In the genomic region with DNA sequence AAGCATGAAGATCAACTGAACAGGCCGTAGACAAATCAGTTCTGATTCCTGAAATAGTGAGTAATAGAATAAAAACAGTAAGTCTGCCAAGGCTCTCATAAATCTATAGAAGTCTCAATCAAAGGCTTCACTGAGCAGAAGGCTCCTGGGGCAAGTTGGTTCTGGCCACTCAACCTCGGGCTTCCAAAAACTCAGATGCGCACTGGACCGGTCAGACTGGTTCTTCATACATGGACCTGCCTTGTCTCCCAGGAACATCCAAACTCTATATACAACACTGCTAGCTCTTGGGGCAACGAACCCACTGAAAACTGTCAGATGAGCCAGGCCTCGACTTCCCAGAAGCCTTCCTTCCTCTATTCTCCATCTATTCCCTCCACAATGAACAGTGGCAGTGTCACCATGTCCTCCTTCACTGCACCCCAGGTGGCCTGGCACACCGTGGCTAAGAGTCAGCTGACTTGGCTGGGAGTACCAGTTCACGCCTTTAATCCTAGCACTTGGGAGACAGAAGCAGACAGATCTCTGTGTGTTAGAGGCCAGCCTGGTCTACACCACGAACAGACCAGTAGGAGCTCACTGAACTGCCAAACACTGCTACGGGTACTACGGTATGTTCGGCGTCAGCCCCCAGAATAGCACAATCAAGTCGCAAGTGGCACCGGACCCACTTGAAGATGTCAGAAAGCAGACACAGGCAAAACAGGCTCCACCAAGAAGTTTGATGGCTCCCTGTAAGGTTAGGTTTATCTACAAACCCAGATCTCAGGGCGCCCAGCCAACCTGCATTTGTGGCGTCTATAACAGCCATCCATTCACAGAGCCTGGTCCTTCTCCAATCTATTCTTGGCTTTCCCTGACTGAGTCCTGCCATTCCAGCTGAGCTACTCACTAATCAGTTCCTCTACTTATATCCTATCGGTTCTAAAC, we compare ENCODE assay signal across 15 mouse cellular contexts. TPM values are rescaled to one million over a fixed set of nuclear protein-coding genes. Genes with fewer than 3 reads are reported as not detected.
DNase-seq lines count a peak whose midpoint lies in the region; ATAC-seq and TF ChIP-seq lines count a peak whose summit lies in the region.
"Had no signal": no experiment of that assay in that cellular context is flagged by ENCODE, and none has a peak within 500 bp of the region (broad histone marks: within the 10 kb centered on the region; RNA-seq: fewer than 3 reads in every experiment).

No protein-coding gene starts in this region.

- H3K4me3 ChIP-seq in heart, embryonic 12.5 days, result no peak overlapping the region
- H3K4me3 ChIP-seq in stomach, postnatal 0 days (ENCODE audit: low read depth, low read length), result no peak overlapping the region
- no peak overlapping the region for H3K4me3 ChIP-seq in neural tube, embryonic 15.5 days (replicated peaks)
- H3K4me3 ChIP-seq: hindbrain, embryonic 15.5 days; midbrain, embryonic 15.5 days; neural tube, embryonic 13.5 days had no signal

- peaks cover 40% of the 10 kb centered on the region for H3K4me1 ChIP-seq in heart, embryonic 12.5 days (replicated peaks)
- H3K4me1 ChIP-seq in stomach, postnatal 0 days (replicated peaks; ENCODE audit: control insufficient read depth, insufficient read depth), result peaks cover 3% of the 10 kb centered on the region; the same call in 1 of the 2 replicates
- no peaks in the 10 kb centered on the region for H3K4me1 ChIP-seq in neural tube, embryonic 15.5 days
- H3K4me1 ChIP-seq: hindbrain, embryonic 15.5 days; midbrain, embryonic 15.5 days; neural tube, embryonic 13.5 days had no signal

- WGBS in heart, embryonic 12.5 days, result 62% methylated on average over 18 of the region's 18 CpGs
- WGBS in stomach, postnatal 0 days, result 79% methylated on average over 18 of the region's 18 CpGs
- 90% methylated on average over 18 of the region's 18 CpGs for WGBS in neural tube, embryonic 15.5 days

- H3K27me3 ChIP-seq in heart, embryonic 12.5 days (replicated peaks), result no peaks in the 10 kb centered on the region
- no peaks in the 10 kb centered on the region for H3K27me3 ChIP-seq in stomach, postnatal 0 days (ENCODE audit: control insufficient read depth, insufficient read depth, low read length)
- H3K27me3 ChIP-seq in neural tube, embryonic 15.5 days (replicated peaks), result no peaks in the 10 kb centered on the region
- H3K27me3 ChIP-seq: hindbrain, embryonic 15.5 days; midbrain, embryonic 15.5 days; neural tube, embryonic 13.5 days had no signal

- peak; percentile 29 for TF ChIP-seq EP300 in stomach, postnatal 0 days (optimal IDR thresholded peaks at IDR 0.05)

- 0 out of 2 replicates have a peak, but pooled peaks have one; percentile 40 for ATAC-seq in heart, embryonic 12.5 days (ENCODE audit: insufficient number of reproducible peaks, low FRiP score)
- ATAC-seq in stomach, postnatal 0 days (ENCODE audit: low FRiP score, low TSS enrichment), result no peak
- ATAC-seq in neural tube, embryonic 15.5 days (ENCODE audit: low FRiP score), result no peak
- ATAC-seq: midbrain, embryonic 15.5 days had no signal

- H3K4me2 ChIP-seq in heart, embryonic 12.5 days, result peak overlapping the region; percentile 15; the same call in 1 of the 2 replicates
- no peak overlapping the region for H3K4me2 ChIP-seq in stomach, postnatal 0 days (replicated peaks; ENCODE audit: low read depth)
- H3K4me2 ChIP-seq in neural tube, embryonic 15.5 days, result no peak overlapping the region
- H3K4me2 ChIP-seq: hindbrain, embryonic 15.5 days; midbrain, embryonic 15.5 days; neural tube, embryonic 13.5 days had no signal

- peak overlapping the region; percentile 74 for H3K27ac ChIP-seq in heart, embryonic 12.5 days (ENCODE audit: poor library complexity, severe bottlenecking)
- peak overlapping the region; percentile 65 for H3K27ac ChIP-seq in stomach, postnatal 0 days (replicated peaks)
- no peak overlapping the region for H3K27ac ChIP-seq in neural tube, embryonic 15.5 days (replicated peaks)
- H3K27ac ChIP-seq: hindbrain, embryonic 15.5 days; midbrain, embryonic 15.5 days; neural tube, embryonic 13.5 days had no signal

- no peak overlapping the region for H3K9ac ChIP-seq in heart, embryonic 12.5 days
- no peak overlapping the region for H3K9ac ChIP-seq in stomach, postnatal 0 days (ENCODE audit: low read length)
- H3K9ac ChIP-seq in neural tube, embryonic 15.5 days (replicated peaks), result no peak overlapping the region
- H3K9ac ChIP-seq: hindbrain, embryonic 15.5 days; midbrain, embryonic 15.5 days; neural tube, embryonic 13.5 days had no signal

- no peaks in the 10 kb centered on the region for H3K9me3 ChIP-seq in heart, embryonic 12.5 days (replicated peaks)
- H3K9me3 ChIP-seq in stomach, postnatal 0 days (ENCODE audit: control insufficient read depth, low read length), result no peaks in the 10 kb centered on the region
- H3K9me3 ChIP-seq in neural tube, embryonic 15.5 days (replicated peaks), result no peaks in the 10 kb centered on the region
- H3K9me3 ChIP-seq: hindbrain, embryonic 15.5 days; midbrain, embryonic 15.5 days; neural tube, embryonic 13.5 days had no signal

- H3K36me3 ChIP-seq in heart, embryonic 12.5 days, result peaks cover 13% of the 10 kb centered on the region; the same call in 1 of the 2 replicates
- H3K36me3 ChIP-seq in stomach, postnatal 0 days (ENCODE audit: control insufficient read depth, insufficient read depth, low read length), result no peaks in the 10 kb centered on the region
- H3K36me3 ChIP-seq in neural tube, embryonic 15.5 days, result 0 out of 2 replicates have a peak, but pooled peaks cover 5% of the 10 kb centered on the region
- H3K36me3 ChIP-seq: hindbrain, embryonic 15.5 days; midbrain, embryonic 15.5 days had no signal

- DNase-seq in heart, adult 18-20 months, result no peak
- peak; percentile 70 for DNase-seq in urinary bladder, postnatal 14 days (ENCODE audit: low spot score)
- no peak for DNase-seq in urinary bladder, adult 2 months (ENCODE audit: low spot score)
- DNase-seq in cerebellum, postnatal 14 days, result peak; percentile 31 to 36
- no peak for DNase-seq in stomach, postnatal 0 days (ENCODE audit: low spot score)
- DNase-seq in left cerebral cortex, adult 18-20 months (ENCODE audit: low spot score in 2 of 2), result no peak
- DNase-seq: adrenal gland, postnatal 14 days; liver; right cerebral cortex, adult 18-20 months; thymus, postnatal 36 days had no signal

- TF ChIP-seq CTCF in stomach, postnatal 0 days (IDR thresholded peaks at IDR 0.05; ENCODE audit: low read depth), result no peak

RNA-seq across cellular contexts. Expression of gene Nup54, which starts 34.4 kb away (rescaled TPM):
- polyA plus RNA-seq in heart, embryonic 12.5 days (2016; fragmentation: Nextera tagmentation; extraction: Ambion mirVana), result 42.6 and 44.6 TPM in 2 replicates
- total RNA-seq in heart, adult 18-20 months (2021), result 10 to 100 TPM; 19.1 to 21.9 TPM
- polyA plus RNA-seq in urinary bladder, adult 2 months (2012; rRNA removed), result 21.1 and 25.9 TPM in 2 replicates
- polyA plus RNA-seq in stomach, postnatal 0 days (2015; fragmentation: Nextera tagmentation; extraction: Ambion mirVana), result 20.5 and 21.4 TPM in 2 replicates
- total RNA-seq in left cerebral cortex, adult 18-20 months (2021), result 10 to 100 TPM; 26.7 to 27.1 TPM
- polyA plus RNA-seq in neural tube, embryonic 15.5 days (2015; fragmentation: Nextera tagmentation; extraction: Ambion mirVana), result 49.2 and 50.6 TPM in 2 replicates

RNA-seq across cellular contexts. Expression of gene Scarb2, which starts 37.2 kb away (rescaled TPM):
- polyA plus RNA-seq in heart, embryonic 12.5 days (2016; fragmentation: Nextera tagmentation; extraction: Ambion mirVana), result 17.7 and 18.0 TPM in 2 replicates
- total RNA-seq in heart, adult 18-20 months (2021), result 10 to 100 TPM; 79.5 to 88.4 TPM
- polyA plus RNA-seq in urinary bladder, adult 2 months (2012; rRNA removed), result 84.3 and 96.2 TPM in 2 replicates
- 19.1 and 20.9 TPM in 2 replicates for polyA plus RNA-seq in stomach, postnatal 0 days (2015; fragmentation: Nextera tagmentation; extraction: Ambion mirVana)
- total RNA-seq in left cerebral cortex, adult 18-20 months (2021), result 10 to 100 TPM; 91.4 to 94.1 TPM
- polyA plus RNA-seq in neural tube, embryonic 15.5 days (2015; fragmentation: Nextera tagmentation; extraction: Ambion mirVana), result 21.2 and 21.3 TPM in 2 replicates

Comparison
In these comparisons a context has a peak if more than half of its experiments do, and no peak if none do; other contexts are left out.
1. DNase-seq: peak in urinary bladder, postnatal 14 days (single experiment) and cerebellum, postnatal 14 days (2 of 2); none in heart, adult 18-20 months (0 of 2), urinary bladder, adult 2 months (single experiment), stomach, postnatal 0 days (single experiment) and left cerebral cortex, adult 18-20 months (0 of 2).